Mouse (Mus musculus): ENCODE measurements around the gene Tacc3.

DNA sequence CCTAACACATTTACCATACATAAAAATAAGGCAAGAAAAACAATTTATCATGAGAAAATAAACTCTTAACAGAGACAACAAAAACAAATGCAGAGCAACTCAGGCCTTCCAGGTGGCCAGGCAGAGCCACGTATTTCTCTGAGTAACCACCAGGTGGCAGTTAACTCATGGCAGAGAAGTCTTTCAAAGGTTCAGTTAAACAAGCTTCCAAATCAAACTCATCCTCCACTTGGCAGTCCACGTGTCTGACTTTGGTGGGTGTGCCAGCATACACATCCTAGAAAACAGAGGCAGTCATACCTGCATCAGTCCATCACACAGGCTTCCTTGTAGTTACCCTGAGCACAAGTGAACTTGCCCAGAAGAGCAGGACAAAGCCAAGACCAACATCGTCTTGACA, 17.3 kb upstream of the Tacc3 start:
- TF ChIP-seq GATA1 (IDR thresholded peaks at IDR 0.05; ENCODE audit: low read length) (no peak), TAL1 (IDR thresholded peaks at IDR 0.05; ENCODE audit: low read length) (no peak)
